Mouse (Mus musculus): ENCODE measurements around the gene Phactr1.
A peak's percentile ranks its signal among the peaks of the same experiment; 100 is the strongest.

Gene Phactr1

GRCm38 (mm10) chr13:42867026-42867425, 186.6 kb downstream of the Phactr1 start:
- peak in 1 of 2 experiments; percentile 6 for DNase-seq (ENCODE audit: low spot score in 2 of 2)

GRCm38 (mm10) chr13:42872125-42872524, 191.7 kb downstream of the Phactr1 start:
- DNase-seq (ENCODE audit: low spot score in 2 of 2), result no peak

- DNase-seq (ENCODE audit: low spot score in 2 of 2), result no peak
These were observed 197.9 kb downstream of the Phactr1 start for GRCm38 (mm10) chr13:42878346-42878745.

GRCm38 (mm10) chr13:42884033-42884724, 203.8 kb downstream of the Phactr1 start:
- DNase-seq (ENCODE audit: low spot score in 2 of 2), result peak; percentile 58 to 78

- DNase-seq (ENCODE audit: low spot score in 2 of 2), result no peak
These were observed 204.3 kb downstream of the Phactr1 start for GRCm38 (mm10) chr13:42884725-42885115.

- no peak for DNase-seq (ENCODE audit: low spot score in 2 of 2)
These were observed 207.3 kb downstream of the Phactr1 start for GRCm38 (mm10) chr13:42887701-42888100.

- DNase-seq (ENCODE audit: low spot score in 2 of 2), result peak in 1 of 2 experiments; percentile 13
These were observed 209.4 kb downstream of the Phactr1 start for GRCm38 (mm10) chr13:42889516-42890474.

GRCm38 (mm10) chr13:42890651-42891050, 210.2 kb downstream of the Phactr1 start:
- no peak for DNase-seq (ENCODE audit: low spot score in 2 of 2)

- no peak for DNase-seq (ENCODE audit: low spot score in 2 of 2)
These were observed 213.6 kb downstream of the Phactr1 start for GRCm38 (mm10) chr13:42894016-42894415.

GRCm38 (mm10) chr13:42894598-42894997, 214.2 kb downstream of the Phactr1 start:
- DNase-seq (ENCODE audit: low spot score in 2 of 2), result no peak

- DNase-seq (ENCODE audit: low spot score in 2 of 2), result no peak
These were observed 215.6 kb downstream of the Phactr1 start for GRCm38 (mm10) chr13:42895980-42896379.

GRCm38 (mm10) chr13:42899611-42900010, 219.2 kb downstream of the Phactr1 start:
- DNase-seq (ENCODE audit: low spot score in 2 of 2), result no peak

GRCm38 (mm10) chr13:42901837-42902236, 221.4 kb downstream of the Phactr1 start:
- no peak for DNase-seq (ENCODE audit: low spot score in 2 of 2)

- no peak for DNase-seq (ENCODE audit: low spot score in 2 of 2)
These were observed 222.4 kb downstream of the Phactr1 start for GRCm38 (mm10) chr13:42902859-42903258.

GRCm38 (mm10) chr13:42905818-42906217, 225.4 kb downstream of the Phactr1 start:
- DNase-seq (ENCODE audit: low spot score in 2 of 2), result peak; percentile 15 to 23

- DNase-seq (ENCODE audit: low spot score in 2 of 2), result no peak
These were observed 226.6 kb downstream of the Phactr1 start for GRCm38 (mm10) chr13:42906990-42907389.

- no peak for DNase-seq (ENCODE audit: low spot score in 2 of 2)
These were observed 234.7 kb downstream of the Phactr1 start for GRCm38 (mm10) chr13:42915081-42915480.

GRCm38 (mm10) chr13:42915851-42916193, 235.4 kb downstream of the Phactr1 start:
- DNase-seq (ENCODE audit: low spot score in 2 of 2), result no peak

- DNase-seq (ENCODE audit: low spot score in 2 of 2), result peak; percentile 16 to 34
These were observed 236.0 kb downstream of the Phactr1 start for GRCm38 (mm10) chr13:42916194-42917033.

GRCm38 (mm10) chr13:42917251-42917650, 236.8 kb downstream of the Phactr1 start:
- peak; percentile 11 for DNase-seq (ENCODE audit: low spot score in 2 of 2)

- DNase-seq (ENCODE audit: low spot score in 2 of 2), result no peak
These were observed 239.6 kb downstream of the Phactr1 start for GRCm38 (mm10) chr13:42920062-42920461.
